Mouse (Mus musculus) lung, postnatal 0 days (tissue): ENCODE measurements at regions not wholly inside any gene's neighbourhood (a gene's known extent, or its start where the extent isn't known, plus 50 kb on each side); places are given as distances from the start of the nearest gene placed in this dataset.

Source experiments
- CTCF ChIP-seq: IDR thresholded peaks from 2 replicates; pipeline ENCODE4 v1.5.1; 2016; ENCODE audit warnings: antibody characterized with exemption, mild to moderate bottlenecking
- EP300 ChIP-seq: IDR thresholded peaks from 2 replicates; pipeline ENCODE4 v1.6.1; 2016; ENCODE audit warnings: antibody characterized with exemption, mild to moderate bottlenecking, control low read depth

DNA sequence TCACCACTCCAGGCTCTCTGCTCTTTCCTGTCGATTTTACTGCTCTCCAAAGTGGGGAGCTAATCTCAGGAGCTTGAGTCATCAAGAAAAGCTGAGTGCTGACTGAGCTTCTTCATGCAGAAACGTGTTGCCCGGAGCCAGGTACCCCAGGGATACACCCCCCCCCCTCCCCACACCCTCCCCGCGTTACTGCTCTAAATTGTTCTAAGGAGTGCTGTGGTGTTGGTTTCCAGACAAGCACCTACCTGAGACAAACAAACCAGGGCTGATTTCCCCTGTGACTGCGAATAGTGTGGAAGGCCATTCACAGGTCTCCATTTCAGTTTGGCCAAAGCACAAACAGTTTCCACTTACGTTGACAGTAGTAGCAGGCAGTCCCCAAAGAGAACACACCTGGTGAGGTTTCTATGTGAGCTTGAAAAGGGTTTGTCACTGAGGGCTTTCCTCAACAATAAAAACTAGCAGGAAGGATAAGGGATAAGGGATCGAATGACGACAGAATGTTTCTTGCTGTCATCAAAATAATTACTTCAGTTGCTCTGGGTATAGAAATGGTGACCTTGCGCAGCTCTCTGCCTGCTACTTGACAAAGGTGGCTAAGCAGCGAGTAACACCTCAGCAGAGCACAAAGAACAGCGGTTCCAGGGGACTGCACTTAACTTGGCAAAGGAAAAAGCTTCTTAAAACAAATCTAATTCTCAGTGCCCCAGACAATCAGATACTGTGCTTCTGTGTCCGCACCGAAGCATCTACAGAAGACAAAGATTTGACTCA is 1325.0 kb downstream of the Zfp704 start:
- TF ChIP-seq CTCF, result no peak
- no peak for TF ChIP-seq EP300
